Mouse (Mus musculus): Measurements from ENCODE around the gene Tspoap1. TPM values are rescaled to one million over a fixed set of nuclear protein-coding genes. Genes with fewer than 3 reads are reported as not detected.
A peak's percentile ranks its signal among the peaks of the same experiment; 100 is the strongest.

The Tspoap1 gene
- 198 TPM in 2 replicates for polyA plus RNA-seq (2012; rRNA removed)

DNA sequence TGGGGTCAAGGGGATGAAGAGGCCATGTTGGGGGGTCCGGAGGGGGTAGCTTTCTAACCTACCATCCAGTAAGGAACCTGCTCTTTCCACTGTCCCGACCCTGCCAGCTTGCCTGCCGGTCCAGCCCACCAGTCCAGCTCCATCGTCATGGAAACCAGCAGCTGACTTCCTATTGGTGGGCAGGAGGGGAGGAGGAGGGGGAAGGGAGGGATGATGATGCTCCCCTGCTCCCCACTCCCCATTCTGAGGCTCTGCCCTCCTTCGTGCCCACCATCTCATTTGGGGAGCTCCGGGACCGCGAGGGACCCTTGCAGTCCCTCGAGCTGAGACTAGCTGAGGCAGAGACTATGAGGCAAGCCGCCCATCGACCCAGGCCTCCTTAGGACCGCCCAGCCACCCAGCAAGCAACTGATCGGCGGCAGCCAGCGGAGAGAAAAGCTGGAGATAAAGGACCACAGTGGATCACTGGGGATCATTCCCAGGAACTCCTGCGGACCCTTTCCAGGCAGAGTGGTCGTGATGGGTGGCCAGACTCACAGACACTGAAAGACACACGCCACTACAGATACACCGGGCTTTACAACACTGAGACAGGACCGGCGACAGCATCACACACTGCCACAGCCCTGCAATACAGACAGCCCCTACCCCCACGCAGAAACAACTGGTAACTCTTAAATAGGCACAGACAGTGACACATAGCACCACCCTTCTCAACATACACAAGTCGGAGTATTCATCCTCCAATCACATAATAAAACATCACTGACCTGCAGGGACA, at the start of gene Tspoap1:
TSS of gene Tspoap1 (plus strand) at position 241 of the 781 bp plus-strand sequence.
- H3K4me1 ChIP-seq (ENCODE audit: control insufficient read depth, insufficient read depth, low read length) = peaks cover 3% of the 10 kb centered on the region; the same call in 1 of the 2 replicates
- TF ChIP-seq POLR2A (IDR thresholded peaks at IDR 0.05; ENCODE audit: borderline replicate concordance, insufficient read depth, low read length) (peak; percentile 70; the same call in 1 of the 2 replicates), CTCF (IDR thresholded peaks at IDR 0.05; ENCODE audit: borderline replicate concordance, insufficient read depth, low read depth, low read length) (no peak)
- peak within 1 kb of the TSS; percentile 85 for H3K4me3 ChIP-seq (replicated peaks; ENCODE audit: insufficient read depth, low read depth, low read length)
- WGBS = 2% methylated on average over 23 of the region's 23 CpGs
- no peaks in the 10 kb centered on the region for H3K27me3 ChIP-seq (ENCODE audit: control insufficient read depth, insufficient read depth, low read length)
- H3K27ac ChIP-seq (ENCODE audit: insufficient read depth, low read length) = peak within 1 kb of the TSS; percentile 74
- peak; percentile 77 to 82 for DNase-seq

DNA sequence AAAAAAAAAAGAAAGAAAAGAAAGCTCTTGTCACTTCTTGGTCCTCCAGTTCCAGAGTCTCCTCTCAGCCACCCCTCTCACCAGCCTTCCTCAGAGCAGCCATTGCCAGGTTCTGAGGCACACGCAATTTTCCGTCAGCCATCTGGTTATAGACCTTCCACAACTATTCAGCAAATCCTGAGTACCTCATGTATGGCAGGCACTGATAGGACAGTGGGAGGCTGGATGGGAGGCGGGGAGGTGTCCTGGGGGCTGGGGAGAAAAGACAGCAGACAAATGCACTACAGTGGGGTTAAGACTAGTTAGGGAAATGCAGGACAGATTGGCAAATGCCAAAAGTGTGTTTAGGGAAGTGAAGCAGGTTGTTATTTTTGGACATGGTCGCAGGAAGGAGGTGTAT, 48.2 kb upstream of the Tspoap1 start:
- WGBS = 64% methylated on average over 4 of the region's 4 CpGs
- TF ChIP-seq POLR2A (IDR thresholded peaks at IDR 0.05; ENCODE audit: borderline replicate concordance, insufficient read depth, low read length) = no peak
- no peak for TF ChIP-seq CTCF (IDR thresholded peaks at IDR 0.05; ENCODE audit: borderline replicate concordance, insufficient read depth, low read depth, low read length)
- Histone ChIP-seq H3K4me1 (ENCODE audit: control insufficient read depth, insufficient read depth, low read length) (no peaks in the 10 kb centered on the region), H3K27ac (ENCODE audit: insufficient read depth, low read length) (no peak overlapping the region), H3K4me3 (replicated peaks; ENCODE audit: insufficient read depth, low read depth, low read length) (no peak overlapping the region), H3K27me3 (ENCODE audit: control insufficient read depth, insufficient read depth, low read length) (no peaks in the 10 kb centered on the region)
- DNase-seq = no peak

DNA sequence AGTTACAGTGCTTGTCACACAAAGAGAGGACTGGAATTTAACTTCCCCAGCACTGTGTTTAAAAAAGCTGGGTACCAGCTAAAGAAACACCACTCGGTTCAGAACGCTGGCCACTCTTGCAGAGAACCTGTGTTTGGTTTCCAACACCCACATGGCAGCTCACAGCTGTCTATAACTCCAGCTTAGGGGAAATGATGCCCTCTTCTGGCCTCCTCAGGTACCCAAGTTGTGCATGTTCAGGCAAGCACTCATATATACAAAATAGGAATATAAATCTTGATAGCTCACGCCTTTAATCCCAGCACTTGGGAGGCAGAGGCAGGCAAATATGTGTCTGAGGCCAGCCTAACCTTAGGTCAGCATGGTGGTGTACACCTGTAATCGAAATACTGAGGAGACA, 44.3 kb upstream of the Tspoap1 start:
- DNase-seq = no peak
- Histone ChIP-seq H3K4me3 (replicated peaks; ENCODE audit: insufficient read depth, low read depth, low read length) (no peak overlapping the region), H3K27ac (ENCODE audit: insufficient read depth, low read length) (no peak overlapping the region), H3K4me1 (ENCODE audit: control insufficient read depth, insufficient read depth, low read length) (no peaks in the 10 kb centered on the region), H3K27me3 (ENCODE audit: control insufficient read depth, insufficient read depth, low read length) (no peaks in the 10 kb centered on the region)
- 81% methylated on average over 4 of the region's 4 CpGs for WGBS
- TF ChIP-seq POLR2A (IDR thresholded peaks at IDR 0.05; ENCODE audit: borderline replicate concordance, insufficient read depth, low read length) (no peak), CTCF (IDR thresholded peaks at IDR 0.05; ENCODE audit: borderline replicate concordance, insufficient read depth, low read depth, low read length) (no peak)

DNA sequence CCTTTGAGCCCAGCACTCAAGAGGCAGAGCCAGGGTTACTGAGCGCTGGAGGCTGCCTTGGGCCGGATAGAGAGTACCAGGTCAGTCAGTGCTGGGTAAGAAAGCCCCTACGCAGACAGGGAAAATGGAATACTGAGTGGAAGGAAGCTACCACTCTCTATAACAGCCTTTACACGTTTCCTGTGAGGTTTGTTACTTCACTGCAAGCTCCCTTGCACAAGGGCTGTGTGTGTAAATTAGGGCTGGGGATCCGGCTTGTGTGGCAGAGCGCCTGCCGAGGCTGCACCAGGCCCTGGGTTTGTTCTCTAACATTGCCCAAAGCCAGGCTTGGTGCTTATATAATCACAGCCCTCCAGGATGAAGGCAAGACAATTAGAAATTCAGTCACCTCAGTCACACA, 40.8 kb upstream of the Tspoap1 start:
- no peak for DNase-seq
- Histone ChIP-seq H3K27ac (ENCODE audit: insufficient read depth, low read length) (no peak overlapping the region), H3K27me3 (ENCODE audit: control insufficient read depth, insufficient read depth, low read length) (no peaks in the 10 kb centered on the region), H3K4me1 (ENCODE audit: control insufficient read depth, insufficient read depth, low read length) (no peaks in the 10 kb centered on the region), H3K4me3 (replicated peaks; ENCODE audit: insufficient read depth, low read depth, low read length) (no peak overlapping the region)
- 60% methylated on average over 7 of the region's 7 CpGs for WGBS
- TF ChIP-seq POLR2A (IDR thresholded peaks at IDR 0.05; ENCODE audit: borderline replicate concordance, insufficient read depth, low read length) (no peak), CTCF (IDR thresholded peaks at IDR 0.05; ENCODE audit: borderline replicate concordance, insufficient read depth, low read depth, low read length) (no peak)

DNA sequence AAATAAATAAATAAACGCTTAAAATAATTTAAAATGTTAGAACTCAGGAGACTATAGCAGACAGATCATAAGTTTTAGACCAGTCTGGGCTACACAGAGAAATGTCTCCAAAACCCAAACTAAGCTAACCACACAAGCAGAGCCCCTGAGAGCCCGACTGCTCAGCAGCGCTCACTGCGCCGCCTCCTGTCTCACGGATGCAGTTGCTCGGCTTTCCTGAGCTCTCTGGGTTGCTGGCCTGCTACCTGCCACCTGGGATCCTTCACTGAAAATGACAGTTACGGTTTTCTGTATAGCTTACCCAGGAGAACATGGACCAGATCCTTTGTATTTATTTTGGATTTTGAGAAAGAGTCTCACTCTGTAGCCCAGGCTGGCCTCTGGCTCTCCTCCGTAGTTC, 40.0 kb upstream of the Tspoap1 start:
- no peak for TF ChIP-seq CTCF (IDR thresholded peaks at IDR 0.05; ENCODE audit: borderline replicate concordance, insufficient read depth, low read depth, low read length)
- no peak for TF ChIP-seq POLR2A (IDR thresholded peaks at IDR 0.05; ENCODE audit: borderline replicate concordance, insufficient read depth, low read length)
- WGBS = 55% methylated on average over 9 of the region's 9 CpGs
- DNase-seq = no peak
- H3K4me3 ChIP-seq (replicated peaks; ENCODE audit: insufficient read depth, low read depth, low read length) = no peak overlapping the region
- no peaks in the 10 kb centered on the region for H3K27me3 ChIP-seq (ENCODE audit: control insufficient read depth, insufficient read depth, low read length)
- no peak overlapping the region for H3K27ac ChIP-seq (ENCODE audit: insufficient read depth, low read length)
- no peaks in the 10 kb centered on the region for H3K4me1 ChIP-seq (ENCODE audit: control insufficient read depth, insufficient read depth, low read length)

DNA sequence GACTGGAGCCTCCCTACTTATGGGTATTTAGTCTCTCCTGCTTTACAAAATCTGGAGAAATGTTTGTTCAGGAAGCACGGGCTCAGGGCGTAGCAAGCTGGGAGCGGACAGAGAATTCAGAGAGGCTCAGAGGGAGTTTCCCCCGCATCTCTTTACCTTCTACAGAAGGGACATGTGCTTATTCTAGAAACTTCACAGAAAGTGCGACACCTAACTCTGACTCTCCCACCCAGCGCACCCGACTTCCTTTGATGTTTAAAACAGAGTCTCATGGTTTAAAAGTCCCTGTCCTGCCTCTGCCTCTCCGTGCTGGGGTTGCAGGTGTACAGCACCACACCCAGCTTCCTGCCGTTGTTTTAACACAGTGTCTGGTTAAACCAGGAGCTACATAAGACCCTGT, 39.5 kb upstream of the Tspoap1 start:
- DNase-seq = no peak
- Histone ChIP-seq H3K4me3 (replicated peaks; ENCODE audit: insufficient read depth, low read depth, low read length) (no peak overlapping the region), H3K4me1 (ENCODE audit: control insufficient read depth, insufficient read depth, low read length) (no peaks in the 10 kb centered on the region), H3K27ac (ENCODE audit: insufficient read depth, low read length) (no peak overlapping the region), H3K27me3 (ENCODE audit: control insufficient read depth, insufficient read depth, low read length) (no peaks in the 10 kb centered on the region)
- 85% methylated on average over 9 of the region's 9 CpGs for WGBS
- no peak for TF ChIP-seq CTCF (IDR thresholded peaks at IDR 0.05; ENCODE audit: borderline replicate concordance, insufficient read depth, low read depth, low read length)
- TF ChIP-seq POLR2A (IDR thresholded peaks at IDR 0.05; ENCODE audit: borderline replicate concordance, insufficient read depth, low read length) = no peak

DNA sequence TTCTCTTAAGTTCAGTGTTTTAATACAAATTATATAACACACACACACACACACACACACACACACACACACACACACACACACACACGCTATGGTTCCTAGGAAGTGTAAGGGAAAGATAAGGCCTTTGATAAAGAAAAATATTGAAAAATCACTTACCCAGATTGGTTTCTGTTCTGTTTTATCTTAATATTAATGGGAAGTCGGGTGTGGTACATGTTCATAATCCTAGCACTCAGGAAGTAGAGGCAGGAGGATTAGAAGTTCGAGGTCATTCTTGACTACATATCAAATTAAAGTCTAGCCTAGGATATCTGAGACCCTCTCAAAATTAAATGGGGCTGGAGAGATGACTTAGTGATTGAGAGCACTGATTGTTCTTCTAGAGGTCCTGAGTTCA, 38.2 kb upstream of the Tspoap1 start:
- H3K4me1 ChIP-seq (ENCODE audit: control insufficient read depth, insufficient read depth, low read length) = no peaks in the 10 kb centered on the region
- H3K27ac ChIP-seq (ENCODE audit: insufficient read depth, low read length) = no peak overlapping the region
- no peaks in the 10 kb centered on the region for H3K27me3 ChIP-seq (ENCODE audit: control insufficient read depth, insufficient read depth, low read length)
- no peak overlapping the region for H3K4me3 ChIP-seq (replicated peaks; ENCODE audit: insufficient read depth, low read depth, low read length)
- WGBS = 80% methylated on average over 3 of the region's 3 CpGs
- no peak for DNase-seq
- TF ChIP-seq POLR2A (IDR thresholded peaks at IDR 0.05; ENCODE audit: borderline replicate concordance, insufficient read depth, low read length) = no peak
- TF ChIP-seq CTCF (IDR thresholded peaks at IDR 0.05; ENCODE audit: borderline replicate concordance, insufficient read depth, low read depth, low read length) = no peak

DNA sequence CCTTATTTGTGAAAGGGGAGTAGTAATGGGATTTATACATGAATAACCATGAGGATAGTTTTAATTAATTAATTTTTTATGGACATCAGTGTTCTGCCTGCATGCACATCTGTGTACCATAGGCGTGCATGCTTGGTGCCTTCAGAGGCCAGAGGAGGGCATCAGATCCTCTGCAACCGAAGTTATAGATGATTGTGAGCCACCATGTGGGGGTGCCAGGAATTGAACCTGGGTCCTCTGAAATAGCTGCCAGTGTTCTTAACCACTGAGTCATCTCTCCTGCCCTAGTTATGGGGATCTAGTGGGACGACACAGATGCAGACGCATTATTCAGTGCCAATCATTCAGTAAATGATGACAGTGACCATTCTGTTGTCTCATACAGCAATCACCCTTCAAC, 37.5 kb upstream of the Tspoap1 start:
- 83% methylated on average over 4 of the region's 4 CpGs for WGBS
- no peak for TF ChIP-seq POLR2A (IDR thresholded peaks at IDR 0.05; ENCODE audit: borderline replicate concordance, insufficient read depth, low read length)
- TF ChIP-seq CTCF (IDR thresholded peaks at IDR 0.05; ENCODE audit: borderline replicate concordance, insufficient read depth, low read depth, low read length) = no peak
- no peaks in the 10 kb centered on the region for H3K4me1 ChIP-seq (ENCODE audit: control insufficient read depth, insufficient read depth, low read length)
- H3K4me3 ChIP-seq (replicated peaks; ENCODE audit: insufficient read depth, low read depth, low read length) = no peak overlapping the region
- no peaks in the 10 kb centered on the region for H3K27me3 ChIP-seq (ENCODE audit: control insufficient read depth, insufficient read depth, low read length)
- DNase-seq = no peak
- H3K27ac ChIP-seq (ENCODE audit: insufficient read depth, low read length) = no peak overlapping the region

Measured in cerebellum, adult 2 months (tissue).